Mouse (Mus musculus): ENCODE measurements around the gene Acsf3.
A peak's percentile ranks its signal among the peaks of the same experiment; 100 is the strongest.

Gene Acsf3

GRCm38 (mm10) chr8:122810376-122810775 lies 35.1 kb downstream of the Acsf3 start:
- DNase-seq (ENCODE audit: low spot score): no peak

- no peak for DNase-seq (ENCODE audit: low spot score)
Measured at GRCm38 (mm10) chr8:122811870-122812494, 36.7 kb downstream of the Acsf3 start.

GRCm38 (mm10) chr8:122812610-122813250 lies 37.4 kb downstream of the Acsf3 start:
- DNase-seq (ENCODE audit: low spot score): no peak

GRCm38 (mm10) chr8:122814608-122815007 lies 39.3 kb downstream of the Acsf3 start:
- DNase-seq (ENCODE audit: low spot score): no peak

GRCm38 (mm10) chr8:122816965-122817364 lies 41.7 kb downstream of the Acsf3 start:
- no peak for DNase-seq (ENCODE audit: low spot score)

GRCm38 (mm10) chr8:122817724-122818496 lies 42.6 kb downstream of the Acsf3 start:
- no peak for DNase-seq (ENCODE audit: low spot score)

GRCm38 (mm10) chr8:122819776-122820175 lies 44.5 kb downstream of the Acsf3 start:
- DNase-seq (ENCODE audit: low spot score): no peak

GRCm38 (mm10) chr8:122824571-122824970 lies 49.3 kb downstream of the Acsf3 start:
- no peak for DNase-seq (ENCODE audit: low spot score)

GRCm38 (mm10) chr8:122824986-122825385 lies 49.7 kb downstream of the Acsf3 start:
- no peak for DNase-seq (ENCODE audit: low spot score)

- no peak for DNase-seq (ENCODE audit: low spot score)
Measured at GRCm38 (mm10) chr8:122825408-122825807, 50.1 kb downstream of the Acsf3 start.

GRCm38 (mm10) chr8:122829396-122829795 lies 54.1 kb downstream of the Acsf3 start:
- DNase-seq (ENCODE audit: low spot score): no peak

GRCm38 (mm10) chr8:122830349-122831061 lies 55.2 kb downstream of the Acsf3 start:
- peak; percentile 82 for DNase-seq (ENCODE audit: low spot score)

GRCm38 (mm10) chr8:122834416-122834815 lies 59.1 kb downstream of the Acsf3 start:
- DNase-seq (ENCODE audit: low spot score): no peak

GRCm38 (mm10) chr8:122834971-122835370 lies 59.7 kb downstream of the Acsf3 start:
- DNase-seq (ENCODE audit: low spot score): peak; percentile 63

GRCm38 (mm10) chr8:122836199-122836598 lies 60.9 kb downstream of the Acsf3 start:
- no peak for DNase-seq (ENCODE audit: low spot score)

- DNase-seq (ENCODE audit: low spot score): no peak
Measured at GRCm38 (mm10) chr8:122836696-122837095, 61.4 kb downstream of the Acsf3 start.

- DNase-seq (ENCODE audit: low spot score): no peak
Measured at GRCm38 (mm10) chr8:122844161-122844560, 68.9 kb downstream of the Acsf3 start.

- DNase-seq (ENCODE audit: low spot score): no peak
Measured at GRCm38 (mm10) chr8:122845662-122846061, 70.4 kb downstream of the Acsf3 start.

GRCm38 (mm10) chr8:122847829-122848561 lies 72.7 kb downstream of the Acsf3 start, which contains the start of gene Cdh15:
TSS of gene Cdh15 (plus strand) at chr8:122847966.
- no peak for DNase-seq (ENCODE audit: low spot score)

- no peak for DNase-seq (ENCODE audit: low spot score)
Measured at GRCm38 (mm10) chr8:122849152-122849910, 74.0 kb downstream of the Acsf3 start.
